Mouse (Mus musculus) MEL (cell line): ENCODE results near the gene Rsph1. TPM values are rescaled to one million over a fixed set of nuclear protein-coding genes. Genes with fewer than 3 reads are reported as not detected.

Experiments used
- DNase-seq: peaks from one replicate; pipeline ENCODE4 v3.0.0; 2011; ENCODE audit warnings: low read depth, low spot score
- H3K27ac ChIP-seq: 2 replicates; pipeline ENCODE4 v1.5.1; 2012; ENCODE audit warnings: low read depth, mild to moderate bottlenecking, control low read depth, low read length, moderate library complexity; ENCODE audit not compliant: control insufficient read depth
- H3K27me3 ChIP-seq, 2 experiments: fragments of 150-350 bp in 1 of 2; sonication (generic) in 1 of 2; 2 replicates each; pipeline ENCODE4 v1.6.1; 2012; ENCODE audit warnings: low read length in 2 of 2, mild to moderate bottlenecking in 2 of 2, improper control_type of control experiment in 1 of 2, moderate library complexity in 1 of 2; ENCODE audit not compliant: insufficient read depth in 2 of 2, control insufficient read depth in 1 of 2
- H3K36me3 ChIP-seq, 2 experiments: 2 replicates each; pipeline ENCODE4 v1.6.1; 2012 to 2014; ENCODE audit warnings: low read length in 2 of 2, improper control_type of control experiment in 1 of 2, inconsistent platforms in 1 of 2, mild to moderate bottlenecking in 1 of 2; ENCODE audit not compliant: insufficient read depth in 2 of 2, control insufficient read depth in 1 of 2
- H3K4me1 ChIP-seq, 2 experiments: fragments of 150-350 bp in 1 of 2; sonication (generic) in 1 of 2; 2 replicates each; pipeline ENCODE4 v1.6.1; 2012; ENCODE audit warnings: low read length in 2 of 2, improper control_type of control experiment in 1 of 2, mild to moderate bottlenecking in 1 of 2; ENCODE audit not compliant: insufficient read depth in 2 of 2, control insufficient read depth in 1 of 2
- H3K4me3 ChIP-seq, 2 experiments: fragments of 150-350 bp in 1 of 2; sonication (generic) in 1 of 2; 2 replicates each; pipeline ENCODE4 v1.5.1; 2012; ENCODE audit warnings: low read depth in 2 of 2, low read length in 2 of 2, mild to moderate bottlenecking in 2 of 2, moderate library complexity in 2 of 2, control low read depth in 1 of 2, improper control_type of control experiment in 1 of 2; ENCODE audit not compliant: control insufficient read depth in 1 of 2, insufficient read depth in 1 of 2
- H3K79me2 ChIP-seq: 2 replicates; pipeline ENCODE4 v1.6.1; 2012; ENCODE audit warnings: mild to moderate bottlenecking, low read length, moderate library complexity; ENCODE audit not compliant: control insufficient read depth, poor library complexity, insufficient read depth
- H3K9ac ChIP-seq: 2 replicates; pipeline ENCODE4 v1.6.1; 2012; ENCODE audit warnings: low read depth, mild to moderate bottlenecking, control low read depth, low read length, moderate library complexity; ENCODE audit not compliant: control insufficient read depth, poor library complexity, severe bottlenecking
- H3K9me3 ChIP-seq: fragments of 150-350 bp; sonication (generic); replicated peaks from 2 replicates; pipeline ENCODE4 v1.6.1; 2012; ENCODE audit warnings: mild to moderate bottlenecking, low read length, improper control_type of control experiment, moderate library complexity; ENCODE audit not compliant: insufficient read depth
- CHD2 ChIP-seq: IDR thresholded peaks from 2 replicates; pipeline ENCODE4 v1.6.1; 2011; ENCODE audit warnings: low read length, improper control_type of control experiment
- CTCF ChIP-seq, 3 experiments: IDR thresholded peaks in 2 of 3; conservative IDR thresholded peaks in 1 of 3; 2 replicates each; pipeline ENCODE4 v1.5.1; 2011 to 2012; ENCODE audit warnings: low read length in 3 of 3, low read depth in 2 of 3, mild to moderate bottlenecking in 2 of 3, improper control_type of control experiment in 1 of 3, inconsistent platforms in 1 of 3, mixed read lengths in 1 of 3, moderate library complexity in 1 of 3; ENCODE audit not compliant: control insufficient read depth in 1 of 3, insufficient read depth in 1 of 3, poor library complexity in 1 of 3, severe bottlenecking in 1 of 3
- E2F4 ChIP-seq: IDR thresholded peaks from 2 replicates; pipeline ENCODE4 v1.6.1; 2011; ENCODE audit warnings: low read depth, low read length, improper control_type of control experiment, borderline replicate concordance
- EP300 ChIP-seq, 2 experiments: IDR thresholded peaks; 2 replicates each; pipeline ENCODE4 v1.6.1; 2011; ENCODE audit warnings: improper control_type of control experiment in 2 of 2, low read length in 2 of 2, low read depth in 1 of 2, mild to moderate bottlenecking in 1 of 2
- GATA1 ChIP-seq: IDR thresholded peaks from 2 replicates; pipeline ENCODE4 v1.6.1; 2011; ENCODE audit warnings: low read depth, low read length, improper control_type of control experiment
- KAT2A ChIP-seq: conservative IDR thresholded peaks from 2 replicates; pipeline ENCODE4 v1.6.1; 2012; ENCODE audit warnings: low read depth, low read length, improper control_type of control experiment, inconsistent platforms
- MXI1 ChIP-seq: IDR thresholded peaks from 2 replicates; pipeline ENCODE4 v1.6.1; 2011; ENCODE audit warnings: mild to moderate bottlenecking, low read depth, low read length, improper control_type of control experiment
- MYC ChIP-seq: IDR thresholded peaks from 2 replicates; pipeline ENCODE4 v1.6.1; 2011; ENCODE audit warnings: low read depth, mild to moderate bottlenecking, low read length, improper control_type of control experiment, moderate library complexity
- NRF1 ChIP-seq: IDR thresholded peaks from 2 replicates; pipeline ENCODE4 v1.6.1; 2014; ENCODE audit warnings: low read depth, mild to moderate bottlenecking, inconsistent platforms, low read length, improper control_type of control experiment, moderate library complexity; ENCODE audit not compliant: poor library complexity, insufficient read depth, severe bottlenecking
- POLR2AphosphoS2 ChIP-seq: IDR thresholded peaks from 2 replicates; pipeline ENCODE4 v1.6.1; 2011; ENCODE audit warnings: low read length, improper control_type of control experiment
- POLR2AphosphoS5 ChIP-seq: IDR thresholded peaks from 2 replicates; pipeline ENCODE4 v1.6.1; 2012; ENCODE audit warnings: low read depth, borderline replicate concordance, mild to moderate bottlenecking, inconsistent platforms, low read length, moderate library complexity, mixed read lengths
- RAD21 ChIP-seq: IDR thresholded peaks from 2 replicates; pipeline ENCODE4 v1.6.1; 2011; ENCODE audit warnings: mild to moderate bottlenecking, low read depth, low read length, improper control_type of control experiment
- SMC3 ChIP-seq: IDR thresholded peaks from 2 replicates; pipeline ENCODE4 v1.6.1; 2011; ENCODE audit warnings: low read depth, low read length, improper control_type of control experiment
- TAL1 ChIP-seq: IDR thresholded peaks from 2 replicates; pipeline ENCODE4 v1.6.1; 2012; ENCODE audit warnings: mild to moderate bottlenecking, inconsistent platforms, low read length, moderate library complexity, mixed read lengths
- TCF12 ChIP-seq: IDR thresholded peaks from 2 replicates; pipeline ENCODE4 v1.6.1; 2014; ENCODE audit warnings: low read depth, mild to moderate bottlenecking, inconsistent platforms, low read length, improper control_type of control experiment, moderate library complexity
- USF1 ChIP-seq: IDR thresholded peaks from 2 replicates; pipeline ENCODE4 v1.6.1; 2014; ENCODE audit warnings: low read depth, mild to moderate bottlenecking, inconsistent platforms, low read length, improper control_type of control experiment, moderate library complexity
- ZC3H11A ChIP-seq: IDR thresholded peaks from 2 replicates; pipeline ENCODE4 v1.6.1; 2012; ENCODE audit warnings: low read depth, mild to moderate bottlenecking, inconsistent platforms, low read length, improper control_type of control experiment
- ZMIZ1 ChIP-seq: IDR thresholded peaks from 2 replicates; pipeline ENCODE4 v1.6.1; 2012; ENCODE audit warnings: low read depth, mild to moderate bottlenecking, inconsistent platforms, low read length, improper control_type of control experiment, moderate library complexity
- polyA plus RNA-seq, 2 experiments: library from polyadenylated mRNA; stranded (reverse) in 1 of 2; unstranded in 1 of 2; fragments of >175 nt in 1 of 2; fragments of >200 nt in 1 of 2; gene quantifications; 2 replicates each; pipeline versions ENCODE4 v1.2.1 to v1.2.4; 2012; ENCODE audit warnings: low replicate concordance in 2 of 2, low read depth in 1 of 2; ENCODE audit not compliant: insufficient read length in 2 of 2, insufficient read depth in 1 of 2, missing spikeins in 1 of 2
- total RNA-seq: library from RNA; depleted of rRNA; stranded (reverse); fragments of 300-350 nt; gene quantifications from 2 replicates; pipeline ENCODE4 v1.2.3, GENCODE M21; 2012

The Rsph1 gene
- total and polyA plus RNA-seq, 3 experiments = 1.3 to 3.6 TPM; not detected in 1

- H3K4me3 ChIP-seq = no peak overlapping the region
- no peaks in the 10 kb centered on the region for H3K79me2 ChIP-seq
- no peaks in the 10 kb centered on the region for H3K36me3 ChIP-seq
- H3K9ac ChIP-seq = no peak overlapping the region
- peak; percentile 40 for DNase-seq
- no peaks in the 10 kb centered on the region for H3K27me3 ChIP-seq
- no peak overlapping the region for H3K27ac ChIP-seq
- H3K9me3 ChIP-seq = no peaks in the 10 kb centered on the region
- TF ChIP-seq POLR2AphosphoS2 (no peak), TAL1 (no peak), GATA1 (no peak), MXI1 (no peak), E2F4 (no peak), CTCF (IDR thresholded peaks at IDR 0.05 in 2 of 3, conservative IDR thresholded peaks at IDR 0.05 in 1 of 3; ENCODE audit: control insufficient read depth in 1 of 3, insufficient read depth in 1 of 3, low read depth in 2 of 3, low read length in 3 of 3, poor library complexity in 1 of 3, severe bottlenecking in 1 of 3) (peak in 2 of 3 experiments; percentile 12 to 35; a peak in 2 of 6 replicates), ZMIZ1 (no peak), NRF1 (no peak), MYC (peak; percentile 51; the same call in 1 of the 2 replicates), KAT2A (no peak), SMC3 (peak; percentile 56), EP300 (IDR thresholded peaks at IDR 0.05; ENCODE audit: low read depth in 1 of 2, low read length in 2 of 2) (no peak), RAD21 (peak; percentile 27)
- no peaks in the 10 kb centered on the region for H3K4me1 ChIP-seq
Measured at GRCm38 (mm10) chr17:31257149-31257548, 20.0 kb downstream of the Rsph1 start.

- H3K27me3 ChIP-seq = no peaks in the 10 kb centered on the region
- peaks cover 0 to 2% of the 10 kb centered on the region in 2 experiments; a peak in 2 of 4 replicates for H3K4me1 ChIP-seq
- peak; percentile 51 for DNase-seq
- H3K9me3 ChIP-seq = no peaks in the 10 kb centered on the region
- H3K9ac ChIP-seq = no peak overlapping the region
- H3K79me2 ChIP-seq = no peaks in the 10 kb centered on the region
- no peaks in the 10 kb centered on the region for H3K36me3 ChIP-seq
- no peak overlapping the region for H3K27ac ChIP-seq
- no peak for TF ChIP-seq EP300 (IDR thresholded peaks at IDR 0.05; ENCODE audit: low read depth in 1 of 2, low read length in 2 of 2)
- peak; percentile 63 for TF ChIP-seq RAD21
- TF ChIP-seq USF1 = no peak
- TF ChIP-seq SMC3 = peak; percentile 56
- TF ChIP-seq CTCF (IDR thresholded peaks at IDR 0.05 in 2 of 3, conservative IDR thresholded peaks at IDR 0.05 in 1 of 3; ENCODE audit: control insufficient read depth in 1 of 3, insufficient read depth in 1 of 3, low read depth in 2 of 3, low read length in 3 of 3, poor library complexity in 1 of 3, severe bottlenecking in 1 of 3) = peak; percentile 51 to 66 (median 59)
- no peak for TF ChIP-seq NRF1
- TF ChIP-seq TCF12 = no peak
- TF ChIP-seq POLR2AphosphoS5 = no peak
- peak; percentile 39 for TF ChIP-seq ZC3H11A
- TF ChIP-seq CHD2 = no peak
- H3K4me3 ChIP-seq = no peak overlapping the region
Measured at GRCm38 (mm10) chr17:31254463-31254931, 22.7 kb downstream of the Rsph1 start.
